9 mouse cellular contexts compared by ENCODE assay signal in the genomic region with DNA sequence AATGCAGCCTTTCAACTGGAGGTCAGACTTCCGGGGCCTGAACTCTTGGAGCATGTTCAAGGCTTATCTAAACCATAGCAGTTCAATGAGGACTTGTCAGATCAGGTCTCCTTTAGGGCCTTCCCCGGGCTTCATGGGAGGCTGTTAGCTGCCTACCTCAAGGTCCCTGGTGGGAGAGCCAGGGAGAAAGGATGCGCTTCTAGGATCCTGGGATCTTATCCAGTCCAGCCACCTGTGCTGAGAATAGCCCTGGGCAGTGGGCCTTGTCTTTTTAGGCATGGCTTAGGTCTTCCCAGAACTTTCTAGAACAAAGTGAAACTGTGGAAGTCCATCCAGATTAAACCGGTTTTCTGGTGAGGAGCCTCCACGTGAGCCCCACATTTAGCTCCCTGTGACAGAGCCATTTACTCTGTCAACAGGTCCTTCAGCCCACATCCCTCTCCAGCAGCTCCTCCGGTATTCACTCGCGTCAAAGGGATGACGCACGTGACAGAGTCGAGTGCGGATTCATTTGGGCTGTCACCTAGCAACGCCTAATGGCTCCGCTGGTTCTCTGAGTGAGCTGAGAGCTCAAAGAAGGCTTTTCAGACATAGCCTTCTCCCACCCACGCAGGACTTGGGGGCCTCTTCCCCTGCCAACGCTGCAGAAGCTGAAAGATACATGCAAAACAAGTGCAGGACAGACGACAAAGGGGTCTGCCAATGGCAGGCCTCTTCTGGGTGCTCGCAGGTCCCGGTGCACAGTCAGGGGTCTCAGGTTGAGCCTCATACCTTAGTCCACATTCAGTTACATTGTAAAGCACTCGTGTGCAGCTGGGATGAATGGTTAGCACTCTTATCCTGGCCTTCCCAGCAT. TPM values are rescaled to one million over a fixed set of nuclear protein-coding genes. Genes with fewer than 3 reads are reported as not detected.
A peak's percentile ranks its signal among the peaks of the same experiment; 100 is the strongest.
DNase-seq lines count a peak whose midpoint lies in the region; ATAC-seq and TF ChIP-seq lines count a peak whose summit lies in the region.
"Had no signal": no experiment of that assay in that cellular context is flagged by ENCODE, and none has a peak within 500 bp of the region (broad histone marks: within the 10 kb centered on the region; RNA-seq: fewer than 3 reads in every experiment).

No protein-coding gene starts in this region.

- H3K4me3 ChIP-seq in embryonic facial prominence, embryonic 13.5 days = no peak overlapping the region
- no peak overlapping the region for H3K4me3 ChIP-seq in heart, embryonic 15.5 days
- H3K4me3 ChIP-seq in left cerebral cortex, adult 2 months = no peak overlapping the region
- no peak overlapping the region for H3K4me3 ChIP-seq in midbrain, embryonic 11.5 days (ENCODE audit: low read depth, low read length)

- H3K36me3 ChIP-seq in embryonic facial prominence, embryonic 13.5 days = no peaks in the 10 kb centered on the region
- no peaks in the 10 kb centered on the region for H3K36me3 ChIP-seq in heart, embryonic 15.5 days
- H3K36me3 ChIP-seq in midbrain, embryonic 11.5 days (ENCODE audit: control insufficient read depth, insufficient read depth, low read length) = no peaks in the 10 kb centered on the region

- ATAC-seq in embryonic facial prominence, embryonic 13.5 days (ENCODE audit: insufficient number of reproducible peaks, insufficient read depth, low FRiP score, low TSS enrichment, low read depth) = no peak
- peak; percentile 81 for ATAC-seq in heart, embryonic 15.5 days (replicated peaks; ENCODE audit: insufficient number of reproducible peaks, insufficient read depth, low FRiP score, low read depth)
- peak; percentile 91 for ATAC-seq in midbrain, embryonic 11.5 days (ENCODE audit: low FRiP score)

- intact Hi-C loops in left cerebral cortex, adult 2 months (cut with DNase I) = loop anchor here (2.0 to 5.0 kb wide), 2 partner anchors 24 to 100 kb away; no protein-coding TSS in a partner anchor

- H3K4me2 ChIP-seq in embryonic facial prominence, embryonic 13.5 days = 0 out of 2 replicates have a peak overlapping the region, but pooled peaks have one; percentile 5
- peak overlapping the region; percentile 15; the same call in 1 of the 2 replicates for H3K4me2 ChIP-seq in heart, embryonic 15.5 days
- no peak overlapping the region for H3K4me2 ChIP-seq in midbrain, embryonic 11.5 days

- WGBS in embryonic facial prominence, embryonic 13.5 days = 68% methylated on average over 20 of the region's 20 CpGs
- 28% methylated on average over 20 of the region's 20 CpGs for WGBS in heart, embryonic 15.5 days
- WGBS in midbrain, embryonic 11.5 days = 35% methylated on average over 20 of the region's 20 CpGs

- no peaks in the 10 kb centered on the region for H3K9me3 ChIP-seq in embryonic facial prominence, embryonic 13.5 days
- no peaks in the 10 kb centered on the region for H3K9me3 ChIP-seq in heart, embryonic 15.5 days (replicated peaks)
- H3K9me3 ChIP-seq in midbrain, embryonic 11.5 days (ENCODE audit: control insufficient read depth, low read length) = no peaks in the 10 kb centered on the region

- H3K9ac ChIP-seq in embryonic facial prominence, embryonic 13.5 days = no peak overlapping the region; the same call in 1 of the 2 replicates
- no peak overlapping the region for H3K9ac ChIP-seq in heart, embryonic 15.5 days
- H3K9ac ChIP-seq in midbrain, embryonic 11.5 days (ENCODE audit: low read length) = no peak overlapping the region

- no peak for TF ChIP-seq CTCF in left cerebral cortex, adult 2 months (IDR thresholded peaks at IDR 0.05)

- no peaks in the 10 kb centered on the region for H3K27me3 ChIP-seq in embryonic facial prominence, embryonic 13.5 days
- H3K27me3 ChIP-seq in heart, embryonic 15.5 days = no peaks in the 10 kb centered on the region
- H3K27me3 ChIP-seq in midbrain, embryonic 11.5 days (ENCODE audit: control insufficient read depth, insufficient read depth, low read length) = no peaks in the 10 kb centered on the region

- DNase-seq in Muller cell, postnatal 12 days (ENCODE audit: inconsistent ontology term) = peak; percentile 58
- DNase-seq in left cerebral cortex, adult 2 months (ENCODE audit: extremely low spot score in 1 of 2, low spot score in 2 of 2) = peak; percentile 75 to 85
- DNase-seq in midbrain, embryonic 11.5 days (ENCODE audit: low spot score, missing footprints) = peak; percentile 92
- peak; percentile 93 for DNase-seq in telencephalon, adult 2 months (ENCODE audit: low read depth, low spot score)
- no peak for DNase-seq in liver
- DNase-seq in spleen, postnatal 14 days (ENCODE audit: low spot score in 2 of 2) = no peak

- peaks cover 45% of the 10 kb centered on the region for H3K4me1 ChIP-seq in embryonic facial prominence, embryonic 13.5 days
- peaks cover 41% of the 10 kb centered on the region for H3K4me1 ChIP-seq in heart, embryonic 15.5 days (replicated peaks)
- H3K4me1 ChIP-seq in midbrain, embryonic 11.5 days (ENCODE audit: control insufficient read depth, insufficient read depth, low read length) = peaks cover 9% of the 10 kb centered on the region

- H3K27ac ChIP-seq in embryonic facial prominence, embryonic 13.5 days = peak overlapping the region; percentile 93
- peak overlapping the region; percentile 87 for H3K27ac ChIP-seq in heart, embryonic 15.5 days
- H3K27ac ChIP-seq in left cerebral cortex, adult 2 months = peak overlapping the region; percentile 78
- H3K27ac ChIP-seq in midbrain, embryonic 11.5 days (ENCODE audit: low read depth, low read length) = peak overlapping the region; percentile 64

RNA-seq across cellular contexts. Expression of a gene that starts 4.5 kb away (rescaled TPM):
- 0.83 and 1.4 TPM in 2 replicates for polyA plus RNA-seq in embryonic facial prominence, embryonic 13.5 days (2015; fragmentation: Nextera tagmentation; extraction: Ambion mirVana)
- polyA plus RNA-seq in heart, embryonic 15.5 days (2015; fragmentation: Nextera tagmentation; extraction: Ambion mirVana) = 1.6 and 2.4 TPM in 2 replicates
- under 1 TPM in 1 of 2 experiments, not detected in 1; 0.16 TPM for total RNA-seq in left cerebral cortex, adult 2 months (2021)
- polyA plus RNA-seq in midbrain, embryonic 11.5 days (2014; fragmentation: Nextera tagmentation; extraction: Ambion mirVana) = 2.1 and 2.2 TPM in 2 replicates
- total RNA-seq: hematopoietic stem cell, adult 5-6 weeks had no signal

RNA-seq across cellular contexts. Expression of a gene that starts 31.3 kb away (rescaled TPM):
- polyA plus RNA-seq in embryonic facial prominence, embryonic 13.5 days (2015; fragmentation: Nextera tagmentation; extraction: Ambion mirVana) = 6.3 and 6.4 TPM in 2 replicates
- 2.1 and 3.9 TPM in 2 replicates for polyA plus RNA-seq in heart, embryonic 15.5 days (2015; fragmentation: Nextera tagmentation; extraction: Ambion mirVana)
- total RNA-seq in left cerebral cortex, adult 2 months (2021) = 1 to 10 TPM in 1 of 2 experiments, under 1 TPM in 1; 0.61 to 1.2 TPM
- 13.0 and 15.5 TPM in 2 replicates for polyA plus RNA-seq in midbrain, embryonic 11.5 days (2014; fragmentation: Nextera tagmentation; extraction: Ambion mirVana)

RNA-seq across cellular contexts. Expression of a gene that starts 38.1 kb away (rescaled TPM):
- 0.12 and 0.28 TPM in 2 replicates for polyA plus RNA-seq in embryonic facial prominence, embryonic 13.5 days (2015; fragmentation: Nextera tagmentation; extraction: Ambion mirVana)
- 0.32 and 0.58 TPM in 2 replicates for polyA plus RNA-seq in heart, embryonic 15.5 days (2015; fragmentation: Nextera tagmentation; extraction: Ambion mirVana)
- not detected for total RNA-seq in left cerebral cortex, adult 2 months (2021)
- polyA plus RNA-seq in midbrain, embryonic 11.5 days (2014; fragmentation: Nextera tagmentation; extraction: Ambion mirVana) = 0.25 and 0.46 TPM in 2 replicates
- total RNA-seq: hematopoietic stem cell, adult 5-6 weeks had no signal

Comparison
In these comparisons a context has a peak if more than half of its experiments do, and no peak if none do; other contexts are left out.
1. DNase-seq: peak in Muller cell, postnatal 12 days (single experiment), left cerebral cortex, adult 2 months (2 of 2), midbrain, embryonic 11.5 days (single experiment) and telencephalon, adult 2 months (single experiment); none in liver (single experiment) and spleen, postnatal 14 days (0 of 2).
2. Peak in every context shown above with its lines, with median percentiles within 50 percentile points of each other: H3K27ac ChIP-seq.